Mouse (Mus musculus) intestine, postnatal 0 days (tissue): ENCODE measurements around the gene Spryd3. TPM values are rescaled to one million over a fixed set of nuclear protein-coding genes. Genes with fewer than 3 reads are reported as not detected.
A peak's percentile ranks its signal among the peaks of the same experiment; 100 is the strongest.
"Not testable (repeated sequence)": the region's sequence is repeated elsewhere in the genome, so short reads cannot be mapped to it uniquely, and the experiment has no call there.

Experiments
- ATAC-seq: fragments of 200-750 bp; cut with Nextera tagmentation; 2 replicates; pipeline ENCODE4 v1.8.0; 2017; ENCODE audit warnings: mild to moderate bottlenecking, moderate TSS enrichment, moderate library complexity
- H3K27ac ChIP-seq: fragments of 300-500 bp; sonication (generic); 2 replicates; pipeline ENCODE4 v1.5.1; 2014; ENCODE audit warnings: mild to moderate bottlenecking, low read depth, low read length, moderate library complexity
- H3K27me3 ChIP-seq: fragments of 300-500 bp; sonication (generic); replicated peaks from 2 replicates; pipeline ENCODE4 v1.6.1; 2014; ENCODE audit warnings: low read length, mixed read lengths; ENCODE audit not compliant: control insufficient read depth, insufficient read depth
- H3K36me3 ChIP-seq: fragments of 300-500 bp; sonication (generic); 2 replicates; pipeline ENCODE4 v1.6.1; 2014; ENCODE audit warnings: mild to moderate bottlenecking, moderate library complexity; ENCODE audit not compliant: control insufficient read depth, insufficient read depth
- H3K4me1 ChIP-seq: fragments of 300-500 bp; sonication (generic); replicated peaks from 2 replicates; pipeline ENCODE4 v1.6.1; 2014; ENCODE audit warnings: antibody characterized with exemption, low read length, mixed read lengths; ENCODE audit not compliant: control insufficient read depth, insufficient read depth
- H3K4me2 ChIP-seq: fragments of 300-500 bp; sonication (generic); replicated peaks from 2 replicates; pipeline ENCODE4 v1.6.1; 2014; ENCODE audit warnings: low read depth, mild to moderate bottlenecking, moderate library complexity
- H3K4me3 ChIP-seq: fragments of 300-500 bp; sonication (generic); 2 replicates; pipeline ENCODE4 v1.5.1; 2014; ENCODE audit warnings: low read depth, low read length
- H3K9ac ChIP-seq: fragments of 300-500 bp; sonication (generic); 2 replicates; pipeline ENCODE4 v1.6.1; 2014; ENCODE audit warnings: mild to moderate bottlenecking, low read depth, low read length
- H3K9me3 ChIP-seq: fragments of 300-500 bp; sonication (generic); 2 replicates; pipeline ENCODE4 v1.6.1; 2016; ENCODE audit warnings: mixed run types; ENCODE audit not compliant: control insufficient read depth
- CTCF ChIP-seq: sonication (generic); IDR thresholded peaks from 2 replicates; pipeline ENCODE4 v1.5.1; 2016; ENCODE audit warnings: low read depth, mild to moderate bottlenecking, control low read depth, antibody characterized with exemption, moderate library complexity
- WGBS: fragments of 180-500 bp; shearing (Covaris S2); extraction: QIAGEN DNeasy Blood & Tissue Kit; methylation state at CpG from one replicate; pipeline ENCODE4 v1.1.7; 2014; 5-methylcytosine and 5-hydroxymethylcytosine counted together
- polyA plus RNA-seq: library from polyadenylated mRNA; unstranded; fragments of >200 nt; fragmentation: Nextera tagmentation; extraction: Ambion mirVana; gene quantifications from 2 replicates; pipeline ENCODE4 v1.2.1, GENCODE M21; 2015

The Spryd3 gene
- polyA plus RNA-seq, 1 experiment from 2014 or later, result 26.3 TPM

DNA sequence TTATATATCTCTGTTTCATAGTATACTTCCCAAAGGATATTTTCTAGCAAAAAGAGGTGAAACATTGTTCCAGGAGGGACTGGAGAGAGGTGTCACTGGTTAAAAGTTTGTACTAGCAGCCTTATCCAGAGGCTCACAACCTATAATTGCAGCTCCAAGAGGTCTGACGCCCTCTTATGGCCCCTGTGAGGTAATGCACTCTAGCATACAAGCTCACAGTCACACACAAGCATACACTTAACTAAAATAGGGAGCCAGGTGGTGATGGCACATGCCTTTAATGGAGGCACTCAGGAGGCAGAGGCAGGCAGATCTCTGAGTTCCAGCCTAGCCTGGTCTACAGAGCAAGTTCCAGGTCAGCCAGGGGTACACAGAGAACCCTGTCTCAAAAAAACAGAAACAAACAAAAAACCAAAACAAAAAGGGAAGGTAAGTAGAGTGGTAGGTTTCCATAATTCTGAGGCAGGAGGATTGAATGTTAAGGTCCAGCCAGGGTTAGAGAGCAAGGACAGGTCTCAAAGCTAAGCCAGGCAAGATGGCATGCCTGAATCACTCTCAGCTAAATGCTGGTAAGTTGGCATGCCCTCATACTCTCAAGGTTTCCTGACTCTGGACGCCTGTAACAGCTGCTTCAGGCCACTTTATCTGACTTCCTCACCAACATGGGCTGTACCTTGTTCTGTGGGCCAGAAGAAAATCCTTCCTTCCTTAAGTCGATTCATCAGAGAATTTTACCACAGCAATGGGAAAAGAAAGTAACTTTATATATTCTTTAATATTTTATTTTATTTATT, 28.1 kb upstream of the Spryd3 start:
- TF ChIP-seq CTCF, result peak; percentile 41
- 57% methylated on average over 3 of the region's 3 CpGs for WGBS
- peaks cover 3% of the 10 kb centered on the region; the same call in 1 of the 2 replicates for H3K36me3 ChIP-seq
- no peak overlapping the region for H3K27ac ChIP-seq
- no peaks in the 10 kb centered on the region for H3K27me3 ChIP-seq
- H3K9ac ChIP-seq, result no peak overlapping the region
- H3K4me1 ChIP-seq, result no peaks in the 10 kb centered on the region
- H3K4me2 ChIP-seq, result no peak overlapping the region
- H3K9me3 ChIP-seq, result no peaks in the 10 kb centered on the region
- no peak overlapping the region for H3K4me3 ChIP-seq
- ATAC-seq, result no peak

DNA sequence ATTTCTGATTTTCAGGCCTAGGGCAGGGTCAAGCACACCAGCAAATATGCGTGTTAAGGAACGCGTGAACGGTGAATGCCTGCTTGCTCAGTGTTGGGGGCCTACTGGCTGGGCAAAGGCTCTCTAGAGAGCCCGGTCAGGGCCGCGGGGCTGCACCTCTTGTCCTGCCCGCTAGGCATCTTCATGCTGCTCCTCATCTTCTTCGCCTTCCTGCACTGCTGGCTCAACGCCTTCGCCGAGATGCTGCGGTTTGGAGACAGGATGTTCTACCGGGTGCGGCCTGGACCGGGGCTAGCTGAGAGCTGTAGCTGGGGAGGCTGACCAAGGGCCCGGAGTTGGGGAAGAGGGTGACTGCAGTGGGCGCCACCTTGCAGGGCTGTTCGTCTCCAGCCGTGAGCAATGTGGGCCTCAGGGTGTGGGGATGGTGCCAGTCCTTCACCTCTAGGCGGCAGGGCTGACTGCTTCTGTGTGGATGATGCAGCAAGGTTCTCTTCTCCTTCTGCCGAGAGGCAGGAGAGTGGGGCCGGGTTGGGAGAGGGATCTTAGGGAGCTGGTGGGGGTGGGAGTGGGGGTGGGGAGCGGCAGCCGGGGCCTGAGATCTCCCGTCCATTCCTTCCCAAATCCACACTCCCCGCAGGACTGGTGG, 24.5 kb upstream of the Spryd3 start:
- Histone ChIP-seq H3K4me3 (no peak overlapping the region), H3K4me1 (no peaks in the 10 kb centered on the region), H3K9me3 (no peaks in the 10 kb centered on the region), H3K36me3 (peaks cover 14% of the 10 kb centered on the region; the same call in 1 of the 2 replicates), H3K27me3 (no peaks in the 10 kb centered on the region), H3K4me2 (no peak overlapping the region), H3K9ac (no peak overlapping the region), H3K27ac (no peak overlapping the region)
- TF ChIP-seq CTCF, result no peak
- no peak for ATAC-seq
- WGBS, result 69% methylated on average over 26 of the region's 27 CpGs

DNA sequence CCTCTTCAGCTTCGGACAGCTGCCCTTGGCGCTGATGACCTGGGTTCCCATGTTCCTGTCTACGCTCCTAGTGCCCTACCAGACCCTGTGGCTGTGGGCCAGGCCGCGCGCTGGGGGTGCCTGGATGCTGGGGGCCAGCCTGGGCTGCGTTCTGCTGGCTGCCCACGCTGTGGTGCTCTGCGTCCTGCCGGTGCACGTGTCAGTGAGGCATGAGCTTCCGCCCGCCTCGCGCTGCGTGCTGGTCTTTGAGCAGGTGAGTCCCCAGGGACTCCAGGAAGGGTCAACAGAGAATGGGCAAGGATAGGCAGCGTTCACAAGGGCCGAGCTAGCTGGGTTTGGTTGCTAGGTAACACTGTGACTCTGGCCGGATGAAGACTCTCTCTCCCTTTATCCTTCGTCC, 20.8 kb upstream of the Spryd3 start:
- Histone ChIP-seq H3K9ac (no peak overlapping the region), H3K27ac (no peak overlapping the region), H3K27me3 (no peaks in the 10 kb centered on the region), H3K4me2 (no peak overlapping the region), H3K9me3 (no peaks in the 10 kb centered on the region), H3K36me3 (peaks cover 14% of the 10 kb centered on the region; the same call in 1 of the 2 replicates), H3K4me3 (no peak overlapping the region), H3K4me1 (no peaks in the 10 kb centered on the region)
- TF ChIP-seq CTCF, result no peak
- WGBS, result 51% methylated on average over 20 of the region's 20 CpGs
- ATAC-seq, result no peak

DNA sequence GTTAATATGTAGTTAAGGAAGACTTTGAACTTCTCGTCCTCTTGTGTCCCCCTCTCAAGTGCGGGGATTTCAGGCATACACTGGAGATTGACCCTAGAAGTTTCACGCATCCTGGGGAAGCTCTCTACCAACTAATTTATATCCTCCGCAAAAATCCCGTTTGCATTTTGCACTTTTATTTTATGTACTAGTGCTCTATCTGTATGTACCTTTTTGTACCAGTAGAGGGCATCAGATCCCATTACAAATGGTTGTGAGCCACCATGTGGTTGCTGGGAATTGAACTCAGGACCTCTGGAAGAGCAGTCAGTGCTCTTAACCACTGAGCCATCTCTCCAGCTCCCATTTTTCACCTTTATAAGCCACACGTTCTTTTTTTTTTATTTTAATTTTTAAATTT, 19.0 kb upstream of the Spryd3 start:
- H3K4me3 ChIP-seq, H3K4me1 ChIP-seq, H3K4me2 ChIP-seq, H3K27ac ChIP-seq, ATAC-seq, H3K27me3 ChIP-seq, H3K9ac ChIP-seq, H3K9me3 ChIP-seq: not testable (repeated sequence)
- 96% methylated on average over 6 of the region's 6 CpGs for WGBS
- H3K36me3 ChIP-seq, result peaks cover 11% of the 10 kb centered on the region; the same call in 1 of the 2 replicates
- TF ChIP-seq CTCF, result peak; percentile 31

DNA sequence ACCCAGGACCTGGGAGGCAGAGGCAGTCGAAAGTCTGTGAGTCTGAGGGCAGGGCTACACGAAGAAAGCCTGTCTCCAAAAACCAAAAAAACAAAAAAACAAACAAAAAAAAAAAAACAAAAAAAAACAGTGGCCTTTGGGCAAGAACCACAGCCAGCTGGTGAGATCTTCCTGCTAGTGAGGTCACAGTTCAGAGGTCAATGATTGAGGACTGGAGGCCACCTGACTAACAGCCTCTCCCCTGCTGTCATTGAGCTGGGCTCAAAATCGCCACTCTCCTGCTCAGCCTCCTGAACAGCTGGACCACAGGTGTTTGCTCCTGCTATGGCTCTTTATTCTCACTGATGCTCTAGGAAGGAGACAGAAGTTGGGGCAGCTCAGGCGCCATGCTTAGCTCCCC, 16.6 kb upstream of the Spryd3 start:
- H3K9me3 ChIP-seq, result no peaks in the 10 kb centered on the region
- no peak overlapping the region for H3K4me3 ChIP-seq
- no peaks in the 10 kb centered on the region for H3K4me1 ChIP-seq
- no peak for TF ChIP-seq CTCF
- no peak for ATAC-seq
- H3K36me3 ChIP-seq, result peaks cover 3% of the 10 kb centered on the region; the same call in 1 of the 2 replicates
- H3K27ac ChIP-seq, result no peak overlapping the region
- 50% methylated on average over 4 of the region's 4 CpGs for WGBS
- H3K9ac ChIP-seq, result no peak overlapping the region
- H3K27me3 ChIP-seq, result no peaks in the 10 kb centered on the region
- H3K4me2 ChIP-seq, result no peak overlapping the region

DNA sequence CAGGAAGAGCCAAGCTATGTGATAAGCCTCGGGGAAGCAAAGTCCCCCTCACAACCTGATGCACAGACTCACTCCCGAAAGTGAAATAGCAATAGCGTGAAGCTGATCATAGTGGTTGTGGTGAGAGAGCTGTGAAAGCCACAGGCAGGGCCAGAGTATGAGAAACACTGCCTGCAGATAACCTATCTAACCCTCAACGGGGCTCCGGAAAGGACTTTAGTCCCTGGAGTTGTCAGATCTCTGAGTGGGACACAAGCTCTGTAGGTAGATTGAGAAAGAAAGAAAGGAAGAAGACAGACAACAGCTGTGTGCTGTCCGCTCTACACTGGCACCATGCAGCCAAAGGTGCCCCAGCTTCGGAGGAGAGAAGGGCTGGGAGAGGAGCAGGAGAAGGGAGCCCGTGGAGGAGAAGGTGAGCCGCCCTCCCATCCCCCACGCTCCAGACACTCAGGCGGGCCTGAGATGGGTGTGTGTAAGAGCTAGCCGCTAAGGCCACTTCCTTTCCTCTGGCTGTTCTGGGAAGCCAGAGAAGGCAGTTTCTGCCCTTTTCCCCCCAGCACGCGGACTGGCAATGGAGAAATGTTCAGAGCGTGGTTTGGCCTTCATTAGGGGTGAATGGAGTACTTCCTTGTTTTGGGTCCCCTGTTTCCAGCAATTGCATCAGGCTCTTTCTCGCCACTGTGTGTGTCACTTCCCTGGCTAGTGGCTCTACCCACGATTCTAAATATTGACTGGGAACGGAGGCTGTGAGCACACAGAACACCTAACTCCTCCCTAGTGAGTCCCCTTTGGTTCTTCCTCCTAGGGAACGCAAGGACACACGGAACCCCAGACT, 14.5 kb upstream of the Spryd3 start, which contains the start of gene Soat2:
Gene Soat2, plus strand, starts transcription at position 226 of the 835 bp plus-strand sequence.
- ATAC-seq, result peak; percentile 73
- WGBS, result 20% methylated on average over 20 of the region's 20 CpGs

More for the DNA sequence above, 14.5 kb upstream of the Spryd3 start, which contains the start of gene Soat2:
- H3K4me3 ChIP-seq, result peak within 1 kb of the TSS; percentile 22
- H3K9ac ChIP-seq, result peak within 1 kb of the TSS; percentile 49; the same call in 1 of the 2 replicates
- H3K9me3 ChIP-seq, result no peaks in the 10 kb centered on the region
- peak within 1 kb of the TSS; percentile 88 for H3K27ac ChIP-seq
- H3K4me1 ChIP-seq, result no peaks in the 10 kb centered on the region
- 0 out of 2 replicates have a peak, but pooled peaks cover 2% of the 10 kb centered on the region for H3K27me3 ChIP-seq
- peak within 1 kb of the TSS; percentile 61 for H3K4me2 ChIP-seq
- no peak for TF ChIP-seq CTCF
- no peaks in the 10 kb centered on the region; the same call in 1 of the 2 replicates for H3K36me3 ChIP-seq
